Mouse (Mus musculus): ENCODE measurements around the gene Mettl14. TPM values are rescaled to one million over a fixed set of nuclear protein-coding genes. Genes with fewer than 3 reads are reported as not detected.

The Mettl14 gene
- polyA plus RNA-seq, 2 experiments from 2014 or later: 16.7 to 29.9 TPM

Other genes with a start within 250 kb of the Mettl14 start
- gene Synpo2, start 150.0 kb downstream of the Mettl14 start, polyA plus RNA-seq (2017; shearing (Covaris generic)): under 1 TPM in 1 of 2 experiments, not detected in 1; 0.05 TPM
- gene Sec24d, start 118.7 kb downstream of the Mettl14 start, polyA plus RNA-seq (2017; shearing (Covaris generic)): 10 to 100 TPM; 15.5 to 16.2 TPM
- gene Prss12, start 60.8 kb upstream of the Mettl14 start, polyA plus RNA-seq (2017; shearing (Covaris generic)): 1 to 10 TPM in 1 of 2 experiments, under 1 TPM in 1; 0.46 to 1.3 TPM

Measured in CD4-positive, CD25-positive, alpha-beta regulatory T cell, adult 4 months (primary cell).